Mouse (Mus musculus) spleen, adult 2 months (tissue): ENCODE measurements around the gene Msi1.

Experiments used
- CTCF ChIP-seq: fragments of 200-500 bp; IDR thresholded peaks from 2 replicates; pipeline ENCODE4 v1.5.1; 2011; ENCODE audit warnings: mild to moderate bottlenecking, inconsistent platforms; ENCODE audit not compliant: insufficient read depth, insufficient read length, insufficient replicate concordance; ENCODE audit errors: extremely low read depth
- POLR2A ChIP-seq: fragments of 200-500 bp; IDR thresholded peaks from 2 replicates; pipeline ENCODE4 v1.6.1; 2011; ENCODE audit warnings: low read depth, low read length, inconsistent platforms

- TF ChIP-seq POLR2A, result no peak
- no peak for TF ChIP-seq CTCF
Observed at GRCm38 (mm10) chr5:115402063-115402462, 27.3 kb upstream of the Msi1 start.
